Mouse (Mus musculus) C2C12 (cell line): ENCODE results near the gene Ier5.

ENCODE experiments used
- CTCF ChIP-seq: IDR thresholded peaks from one replicate; pipeline ENCODE4 v1.5.1; 2011; ENCODE audit not compliant: control insufficient read depth, insufficient read depth, insufficient read length
- FOSL1 ChIP-seq: IDR thresholded peaks from one replicate; pipeline ENCODE4 v1.8.0; 2011; ENCODE audit warnings: mild to moderate bottlenecking, low read length; ENCODE audit not compliant: poor library complexity, insufficient read depth, severe bottlenecking
- MAX ChIP-seq: IDR thresholded peaks from one replicate; pipeline ENCODE4 v1.6.1; 2011; ENCODE audit warnings: mild to moderate bottlenecking, control low read depth

DNA sequence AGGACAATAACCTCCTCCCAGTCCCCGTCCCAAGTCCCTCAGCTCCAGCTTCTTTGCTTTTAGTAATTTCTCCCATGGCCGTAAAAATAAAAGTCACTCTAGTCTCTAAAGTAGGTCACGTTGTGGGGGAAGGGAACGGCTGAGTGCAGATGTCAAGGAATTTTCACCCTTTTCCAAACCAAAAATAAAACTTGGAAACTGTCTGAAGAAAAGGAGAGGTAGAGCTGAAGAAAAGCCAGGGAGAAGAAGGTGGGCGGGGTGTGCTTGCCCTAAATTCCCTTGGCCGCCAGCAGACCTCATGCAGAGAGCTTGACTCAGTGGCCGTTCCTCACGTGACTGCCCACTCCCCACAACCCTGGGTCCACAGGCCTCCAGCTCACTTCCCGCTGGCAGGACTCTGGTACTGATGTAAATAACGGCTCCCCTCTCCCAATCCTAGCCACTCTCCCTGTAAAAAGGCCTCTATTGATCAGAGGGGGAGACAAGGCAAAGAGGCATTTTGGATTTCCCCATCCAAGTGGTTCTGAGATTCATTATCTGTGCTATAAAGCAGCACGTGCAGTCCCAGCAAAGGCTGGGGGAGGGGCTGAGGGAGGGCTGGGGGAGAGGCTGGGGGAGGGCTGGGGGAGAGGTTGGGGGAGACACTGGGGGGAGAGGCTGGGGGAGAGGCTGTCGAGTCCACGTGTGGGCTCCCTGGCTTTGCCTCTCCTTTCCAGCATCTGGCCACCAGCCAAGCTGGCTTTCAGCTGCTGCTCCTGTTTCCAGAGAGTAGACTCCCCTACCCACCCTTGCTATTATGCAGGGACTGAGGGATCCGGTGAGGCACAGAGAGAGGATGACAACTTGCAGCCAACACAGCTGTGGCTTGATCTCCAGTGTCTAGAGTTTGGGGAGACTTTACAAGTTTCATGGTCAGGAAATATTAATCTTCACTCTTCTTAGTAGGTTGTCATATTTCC lies 7.3 kb downstream of the Ier5 start:
- no peak for TF ChIP-seq FOSL1
- TF ChIP-seq MAX, result no peak
- no peak for TF ChIP-seq CTCF
